Mouse (Mus musculus) spleen, postnatal 4 days (tissue): ENCODE data around the gene Il11.

Source experiments
- DNase-seq, 2 experiments: peaks; one replicate each; pipeline ENCODE4 v3.0.0; 2022; ENCODE audit warnings: low spot score in 2 of 2

Gene Il11

GRCm38 (mm10) chr7:4788499-4789435 lies 6.1 kb upstream of the Il11 start:
- peak; percentile 61 to 84 for DNase-seq

- peak; percentile 33 to 64 for DNase-seq
Measured at GRCm38 (mm10) chr7:4783667-4784268, 1.1 kb upstream of the Il11 start.

GRCm38 (mm10) chr7:4782130-4782529 lies 529 bp downstream of the Il11 start:
- DNase-seq = peak in 1 of 2 experiments; percentile 52

GRCm38 (mm10) chr7:4779921-4780320 lies 2.7 kb downstream of the Il11 start:
- DNase-seq = peak in 1 of 2 experiments; percentile 60

- DNase-seq = peak in 1 of 2 experiments; percentile 55
Measured at GRCm38 (mm10) chr7:4777851-4778637, 4.6 kb downstream of the Il11 start.

GRCm38 (mm10) chr7:4776861-4777830 lies 5.5 kb downstream of the Il11 start:
- DNase-seq = peak in 1 of 2 experiments; percentile 72

- DNase-seq = peak in 1 of 2 experiments; percentile 56
Measured at GRCm38 (mm10) chr7:4776131-4776530, 6.5 kb downstream of the Il11 start.

- no peak for DNase-seq
Measured at GRCm38 (mm10) chr7:4771202-4771601, 11.5 kb downstream of the Il11 start, which contains the start of gene Fam71e2. Gene Fam71e2 (minus strand): TSS chr7:4771302.

- no peak for DNase-seq
Measured at GRCm38 (mm10) chr7:4764946-4765710, 17.5 kb downstream of the Il11 start.

- no peak for DNase-seq
Measured at GRCm38 (mm10) chr7:4759670-4760069, 23.0 kb downstream of the Il11 start.

GRCm38 (mm10) chr7:4752821-4753570 lies 29.7 kb downstream of the Il11 start, which contains the start of gene Cox6b2:
Gene Cox6b2 (minus strand): TSS chr7:4753094.
- DNase-seq = peak; percentile 91

GRCm38 (mm10) chr7:4751971-4752820 lies 30.5 kb downstream of the Il11 start:
- DNase-seq = peak; percentile 87 to 93

GRCm38 (mm10) chr7:4749169-4749568 lies 33.5 kb downstream of the Il11 start:
- no peak for DNase-seq

- DNase-seq = no peak
Measured at GRCm38 (mm10) chr7:4748321-4748720, 34.3 kb downstream of the Il11 start.

GRCm38 (mm10) chr7:4747156-4747899 lies 35.3 kb downstream of the Il11 start:
- DNase-seq = peak; percentile 51 to 70

- no peak for DNase-seq
Measured at GRCm38 (mm10) chr7:4746326-4746980, 36.2 kb downstream of the Il11 start.

GRCm38 (mm10) chr7:4744886-4745285 lies 37.8 kb downstream of the Il11 start:
- DNase-seq = no peak
